Mouse (Mus musculus): ENCODE results near the gene Selplg. TPM values are rescaled to one million over a fixed set of nuclear protein-coding genes. Genes with fewer than 3 reads are reported as not detected.

Selplg gene
- polyA plus RNA-seq, 1 experiment from 2014 or later, result 7.5 TPM

- peak overlapping the region; percentile 100 for H3K4me3 ChIP-seq (replicated peaks)
- no peaks in the 10 kb centered on the region for H3K9me3 ChIP-seq
- H3K27ac ChIP-seq, result peak overlapping the region; percentile 68; the same call in 1 of the 2 replicates
- H3K4me2 ChIP-seq, result peak overlapping the region; percentile 94
- under 1% methylated on average over 7 of the region's 7 CpGs for WGBS
- H3K9ac ChIP-seq, result no peak overlapping the region
- peaks cover 20% of the 10 kb centered on the region for H3K4me1 ChIP-seq
- no peaks in the 10 kb centered on the region for H3K27me3 ChIP-seq (replicated peaks)
- H3K36me3 ChIP-seq, result peaks cover 21% of the 10 kb centered on the region
- ATAC-seq (ENCODE audit: insufficient read depth, low FRiP score, low read depth), result peak; percentile 19; the same call in 1 of the 2 replicates
These were observed 58.8 kb downstream of the Selplg start for GRCm38 (mm10) chr5:113773664-113774063.

GRCm38 (mm10) chr5:113772905-113773519, 59.4 kb downstream of the Selplg start:
- peak; percentile 28 for ATAC-seq (ENCODE audit: insufficient read depth, low FRiP score, low read depth)
- Histone ChIP-seq H3K9me3 (no peaks in the 10 kb centered on the region), H3K9ac (peak overlapping the region; percentile 63), H3K4me2 (peak overlapping the region; percentile 94), H3K4me3 (replicated peaks) (peak overlapping the region; percentile 100), H3K4me1 (peaks cover 20% of the 10 kb centered on the region), H3K27me3 (replicated peaks) (no peaks in the 10 kb centered on the region), H3K36me3 (peaks cover 27% of the 10 kb centered on the region), H3K27ac (peak overlapping the region; percentile 68)
- 2% methylated on average over 31 of the region's 38 CpGs for WGBS

- peaks cover 20% of the 10 kb centered on the region for H3K4me1 ChIP-seq
- H3K9ac ChIP-seq, result peak within 1 kb of the TSS; percentile 92
- peak within 1 kb of the TSS; percentile 94 for H3K4me2 ChIP-seq
- H3K36me3 ChIP-seq, result peaks cover 29% of the 10 kb centered on the region
- WGBS, result 0% methylated on average over 44 of the region's 49 CpGs
- H3K4me3 ChIP-seq (replicated peaks), result peak within 1 kb of the TSS; percentile 100
- peak within 1 kb of the TSS; percentile 99 for H3K27ac ChIP-seq
- peak; percentile 89 for ATAC-seq (ENCODE audit: insufficient read depth, low FRiP score, low read depth)
- no peaks in the 10 kb centered on the region for H3K27me3 ChIP-seq (replicated peaks)
- H3K9me3 ChIP-seq, result no peaks in the 10 kb centered on the region
These were observed 60.0 kb downstream of the Selplg start, which contains the start of the genes Sart3 and Iscu for GRCm38 (mm10) chr5:113772450-113772895. Gene Sart3 (minus strand): TSS chr5:113772510. Gene Iscu (plus strand): TSS chr5:113772748.

GRCm38 (mm10) chr5:113771213-113772162, 61.0 kb downstream of the Selplg start:
- peaks cover 24% of the 10 kb centered on the region for H3K36me3 ChIP-seq
- WGBS, result under 1% methylated on average over 96 of the region's 97 CpGs

GRCm38 (mm10) chr5:113768806-113769205, 63.6 kb downstream of the Selplg start:
- peaks cover 17% of the 10 kb centered on the region for H3K4me1 ChIP-seq
- 90% methylated on average over 8 of the region's 8 CpGs for WGBS
- no peak overlapping the region for H3K4me2 ChIP-seq
- H3K36me3 ChIP-seq, result peaks cover 10% of the 10 kb centered on the region
- H3K4me3 ChIP-seq (replicated peaks), result no peak overlapping the region
- no peak overlapping the region for H3K27ac ChIP-seq
- no peaks in the 10 kb centered on the region for H3K9me3 ChIP-seq
- H3K27me3 ChIP-seq (replicated peaks), result no peaks in the 10 kb centered on the region
- ATAC-seq (ENCODE audit: insufficient read depth, low FRiP score, low read depth), result no peak
- H3K9ac ChIP-seq, result no peak overlapping the region

More at GRCm38 (mm10) chr5:113771213-113772162, 61.0 kb downstream of the Selplg start:
- ATAC-seq (ENCODE audit: insufficient read depth, low FRiP score, low read depth), result peak; percentile 73
- peak overlapping the region; percentile 91 for H3K4me2 ChIP-seq
- peak overlapping the region; percentile 92 for H3K9ac ChIP-seq
- peak overlapping the region; percentile 100 for H3K4me3 ChIP-seq (replicated peaks)
- H3K27ac ChIP-seq, result peak overlapping the region; percentile 99
- H3K4me1 ChIP-seq, result peaks cover 20% of the 10 kb centered on the region
- H3K9me3 ChIP-seq, result no peaks in the 10 kb centered on the region
- no peaks in the 10 kb centered on the region for H3K27me3 ChIP-seq (replicated peaks)

Other genes with a start within 250 kb of the Selplg start
- 4.4 and 5.1 TPM in 2 replicates for gene Cmklr1, start 182.2 kb downstream of the Selplg start, polyA plus RNA-seq (2015; fragmentation: Nextera tagmentation; extraction: Ambion mirVana)
- not detected in 2 replicates for gene 1700069L16Rik, start 107.9 kb downstream of the Selplg start, polyA plus RNA-seq (2015; fragmentation: Nextera tagmentation; extraction: Ambion mirVana)
- gene Ficd, start 96.8 kb downstream of the Selplg start, polyA plus RNA-seq (2015; fragmentation: Nextera tagmentation; extraction: Ambion mirVana), result 7.1 and 7.6 TPM in 2 replicates
- 43.5 and 45.8 TPM in 2 replicates for gene Sart3, start 60.1 kb downstream of the Selplg start, polyA plus RNA-seq (2015; fragmentation: Nextera tagmentation; extraction: Ambion mirVana)
- 111 and 112 TPM in 2 replicates for gene Iscu, start 59.9 kb downstream of the Selplg start, polyA plus RNA-seq (2015; fragmentation: Nextera tagmentation; extraction: Ambion mirVana)
- gene Tmem119, start 32.1 kb downstream of the Selplg start, polyA plus RNA-seq (2015; fragmentation: Nextera tagmentation; extraction: Ambion mirVana), result 60.6 and 64.4 TPM in 2 replicates
- gene Coro1c, start 76.1 kb upstream of the Selplg start, polyA plus RNA-seq (2015; fragmentation: Nextera tagmentation; extraction: Ambion mirVana), result 129 and 144 TPM in 2 replicates
- gene Ssh1, start 161.2 kb upstream of the Selplg start, polyA plus RNA-seq (2015; fragmentation: Nextera tagmentation; extraction: Ambion mirVana), result 13.3 and 13.7 TPM in 2 replicates
- gene Dao, start 171.1 kb upstream of the Selplg start, polyA plus RNA-seq (2015; fragmentation: Nextera tagmentation; extraction: Ambion mirVana), result 3.4 and 5.0 TPM in 2 replicates
- 8.3 and 11.4 TPM in 2 replicates for gene Usp30, start 232.8 kb upstream of the Selplg start, polyA plus RNA-seq (2015; fragmentation: Nextera tagmentation; extraction: Ambion mirVana)